Mouse (Mus musculus): ENCODE data around the gene Cars2. TPM values are rescaled to one million over a fixed set of nuclear protein-coding genes. Genes with fewer than 3 reads are reported as not detected.
"Not testable (repeated sequence)": the region's sequence is repeated elsewhere in the genome, so short reads cannot be mapped to it uniquely, and the experiment has no call there.

Cars2 gene
- polyA plus RNA-seq, 1 experiment = 19.0 TPM

DNA sequence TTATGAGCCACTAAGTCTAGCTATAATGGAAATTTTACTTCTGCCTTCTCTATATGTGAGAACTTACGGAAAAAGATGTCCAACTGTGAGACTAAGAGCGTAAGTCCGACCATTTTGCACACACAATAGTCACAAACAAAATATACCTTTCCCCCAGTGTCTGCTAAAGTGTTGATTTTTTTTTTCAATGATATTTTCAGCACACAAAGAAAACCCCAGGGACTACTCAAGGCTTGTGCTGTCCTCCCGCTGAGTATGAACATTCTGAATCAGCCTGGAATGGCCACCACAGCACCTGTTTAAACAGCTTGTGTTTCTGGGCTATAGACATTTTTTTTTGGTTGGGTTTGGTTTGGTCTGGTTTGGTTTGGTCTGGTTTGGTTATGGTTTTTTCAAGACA is 20.2 kb upstream of the Cars2 start:
- Histone ChIP-seq H3ac (ENCODE audit: control insufficient read depth, insufficient read length, low read depth) (no peak overlapping the region), H3K79me2 (ENCODE audit: control insufficient read depth, insufficient read depth) (no peaks in the 10 kb centered on the region), H3K27me3 (ENCODE audit: control insufficient read depth, insufficient read depth, insufficient read length) (no peaks in the 10 kb centered on the region), H3K79me3 (ENCODE audit: low read depth) (no peaks in the 10 kb centered on the region), H3K4me3 (ENCODE audit: insufficient read depth, poor library complexity, severe bottlenecking) (no peak overlapping the region), H3K36me3 (ENCODE audit: control insufficient read depth, insufficient read depth) (no peaks in the 10 kb centered on the region)
- TF ChIP-seq CTCF (IDR thresholded peaks at IDR 0.05; ENCODE audit: control insufficient read depth, insufficient read depth, insufficient read length) = no peak
- no peak for TF ChIP-seq MYOD1 (IDR thresholded peaks at IDR 0.05; ENCODE audit: control insufficient read depth, insufficient read length, low read depth)
- TF ChIP-seq USF1 (IDR thresholded peaks at IDR 0.05; ENCODE audit: low read depth) = no peak
- no peak for TF ChIP-seq CEBPB (IDR thresholded peaks at IDR 0.05; ENCODE audit: low read depth)
- TF ChIP-seq MYOG (IDR thresholded peaks at IDR 0.05; ENCODE audit: control insufficient read depth, extremely low read depth, insufficient read length) = no peak
- no peak for TF ChIP-seq MAX (IDR thresholded peaks at IDR 0.05)
- no peak for TF ChIP-seq FOSL1 (IDR thresholded peaks at IDR 0.05; ENCODE audit: insufficient read depth, low read length, poor library complexity, severe bottlenecking)

DNA sequence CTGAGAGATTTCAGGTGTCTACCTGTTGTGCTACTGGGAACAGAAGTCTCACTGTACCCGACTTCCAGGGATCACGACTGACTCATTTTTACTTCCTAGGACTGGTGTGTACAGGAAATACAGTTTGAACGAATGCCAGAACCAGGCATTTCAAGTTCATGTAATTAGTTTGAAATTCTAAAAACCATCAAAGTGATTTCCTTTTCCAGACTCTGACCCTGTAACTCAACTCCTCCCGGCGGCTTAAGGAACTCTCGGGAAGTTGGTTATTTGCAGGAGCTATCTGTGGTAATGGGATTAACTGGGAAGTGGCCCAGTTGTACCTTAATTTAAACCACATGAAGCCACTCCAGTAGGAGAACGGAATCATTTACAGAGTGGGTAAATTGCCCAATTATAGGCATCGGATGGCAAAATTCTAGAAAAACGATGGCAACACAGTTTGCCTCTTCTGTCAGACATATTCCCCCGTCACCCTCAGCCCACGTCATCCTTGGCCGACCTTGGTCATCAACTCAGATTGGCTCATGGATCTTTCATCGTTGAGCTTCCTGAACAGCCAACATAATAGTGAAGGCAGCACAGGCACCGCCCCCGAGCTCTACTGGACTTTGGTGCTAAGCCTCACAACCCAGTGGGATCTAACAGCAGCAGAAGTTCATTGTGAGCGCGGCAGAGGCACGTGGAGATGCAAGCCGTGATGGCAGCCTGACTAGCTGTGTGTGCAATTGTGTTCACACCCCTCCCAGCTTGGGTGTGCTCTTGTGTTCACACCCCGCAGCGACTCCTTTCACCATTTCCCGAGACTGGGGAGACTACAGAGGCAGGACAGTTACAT is 18.9 kb upstream of the Cars2 start:
- TF ChIP-seq MYOD1 (IDR thresholded peaks at IDR 0.05; ENCODE audit: control insufficient read depth, insufficient read length, low read depth) (no peak), CTCF (IDR thresholded peaks at IDR 0.05; ENCODE audit: control insufficient read depth, insufficient read depth, insufficient read length) (no peak), MYOG (IDR thresholded peaks at IDR 0.05; ENCODE audit: control insufficient read depth, extremely low read depth, insufficient read length) (no peak), CEBPB (IDR thresholded peaks at IDR 0.05; ENCODE audit: low read depth) (no peak), USF1 (IDR thresholded peaks at IDR 0.05; ENCODE audit: low read depth) (no peak), MAX (IDR thresholded peaks at IDR 0.05) (no peak), FOSL1 (IDR thresholded peaks at IDR 0.05; ENCODE audit: insufficient read depth, low read length, poor library complexity, severe bottlenecking) (no peak)
- H3K79me3 ChIP-seq (ENCODE audit: low read depth) = peaks cover under 1% of the 10 kb centered on the region
- no peaks in the 10 kb centered on the region for H3K27me3 ChIP-seq (ENCODE audit: control insufficient read depth, insufficient read depth, insufficient read length)
- H3K79me2 ChIP-seq (ENCODE audit: control insufficient read depth, insufficient read depth) = peaks cover 4% of the 10 kb centered on the region
- no peaks in the 10 kb centered on the region for H3K36me3 ChIP-seq (ENCODE audit: control insufficient read depth, insufficient read depth)
- H3ac ChIP-seq (ENCODE audit: control insufficient read depth, insufficient read length, low read depth) = no peak overlapping the region
- no peak overlapping the region for H3K4me3 ChIP-seq (ENCODE audit: insufficient read depth, poor library complexity, severe bottlenecking)

DNA sequence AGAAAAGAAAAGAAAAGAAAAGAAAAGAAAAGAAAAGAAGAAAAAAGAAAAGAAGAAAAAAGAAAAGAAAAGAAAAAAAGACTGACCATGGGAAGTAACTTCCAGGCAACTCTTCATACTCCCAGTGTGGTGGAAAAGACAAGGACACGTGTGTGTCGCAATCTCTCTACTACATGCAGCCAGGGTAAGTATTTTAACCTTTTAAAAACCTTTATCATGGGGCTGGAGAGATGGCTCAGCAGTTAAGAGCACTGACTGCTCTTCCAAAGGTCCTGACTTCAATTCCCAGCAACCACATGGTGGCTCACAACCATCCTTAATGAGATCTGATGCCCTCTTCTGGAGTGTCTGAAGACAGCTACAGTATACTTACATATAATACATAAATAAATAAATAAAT is 17.6 kb upstream of the Cars2 start:
- H3K27me3 ChIP-seq (ENCODE audit: control insufficient read depth, insufficient read depth, insufficient read length); H3K4me3 ChIP-seq (ENCODE audit: insufficient read depth, poor library complexity, severe bottlenecking); H3K36me3 ChIP-seq (ENCODE audit: control insufficient read depth, insufficient read depth); H3ac ChIP-seq (ENCODE audit: control insufficient read depth, insufficient read length, low read depth); H3K79me3 ChIP-seq (ENCODE audit: low read depth): not testable (repeated sequence)
- H3K79me2 ChIP-seq (ENCODE audit: control insufficient read depth, insufficient read depth) = peaks cover 17% of the 10 kb centered on the region

DNA sequence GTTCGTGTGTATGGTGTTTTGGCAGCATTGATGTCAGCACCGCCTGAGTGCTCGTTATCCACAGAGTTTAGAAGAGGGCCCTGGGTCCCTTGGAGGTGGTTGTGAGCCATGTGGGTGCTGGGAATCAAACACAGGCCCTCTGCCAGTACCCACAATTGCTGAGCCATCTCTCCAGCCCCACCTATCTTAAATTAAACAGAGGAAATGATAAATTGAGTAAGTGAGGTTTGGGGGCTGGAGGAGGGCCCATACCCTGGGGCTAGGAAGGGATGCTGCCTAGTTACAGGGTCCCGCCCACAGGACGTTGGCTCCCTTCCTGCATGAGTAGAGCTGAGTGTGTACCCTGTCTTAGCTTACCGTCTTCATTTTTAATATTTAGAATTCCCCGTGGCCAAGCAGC is 14.1 kb upstream of the Cars2 start:
- Histone ChIP-seq H3K27me3 (ENCODE audit: control insufficient read depth, insufficient read depth, insufficient read length) (no peaks in the 10 kb centered on the region), H3K4me3 (ENCODE audit: insufficient read depth, poor library complexity, severe bottlenecking) (no peak overlapping the region), H3ac (ENCODE audit: control insufficient read depth, insufficient read length, low read depth) (no peak overlapping the region), H3K36me3 (ENCODE audit: control insufficient read depth, insufficient read depth) (peaks cover 25% of the 10 kb centered on the region), H3K79me2 (ENCODE audit: control insufficient read depth, insufficient read depth) (peaks cover 48% of the 10 kb centered on the region), H3K79me3 (ENCODE audit: low read depth) (peaks cover 26% of the 10 kb centered on the region)
- TF ChIP-seq MYOD1 (IDR thresholded peaks at IDR 0.05; ENCODE audit: control insufficient read depth, insufficient read length, low read depth) (no peak), CTCF (IDR thresholded peaks at IDR 0.05; ENCODE audit: control insufficient read depth, insufficient read depth, insufficient read length) (no peak), FOSL1 (IDR thresholded peaks at IDR 0.05; ENCODE audit: insufficient read depth, low read length, poor library complexity, severe bottlenecking) (no peak), MAX (IDR thresholded peaks at IDR 0.05) (no peak), CEBPB (IDR thresholded peaks at IDR 0.05; ENCODE audit: low read depth) (no peak), MYOG (IDR thresholded peaks at IDR 0.05; ENCODE audit: control insufficient read depth, extremely low read depth, insufficient read length) (no peak)

GRCm38 (mm10) chr8:11564236-11564635 is 13.7 kb upstream of the Cars2 start:
- Histone ChIP-seq H3K4me3 (ENCODE audit: insufficient read depth, poor library complexity, severe bottlenecking) (no peak overlapping the region), H3K79me3 (ENCODE audit: low read depth) (peaks cover 31% of the 10 kb centered on the region), H3K79me2 (ENCODE audit: control insufficient read depth, insufficient read depth) (peaks cover 53% of the 10 kb centered on the region), H3K27me3 (ENCODE audit: control insufficient read depth, insufficient read depth, insufficient read length) (no peaks in the 10 kb centered on the region), H3ac (ENCODE audit: control insufficient read depth, insufficient read length, low read depth) (no peak overlapping the region), H3K36me3 (ENCODE audit: control insufficient read depth, insufficient read depth) (peaks cover 25% of the 10 kb centered on the region)
- TF ChIP-seq MYOD1 (IDR thresholded peaks at IDR 0.05; ENCODE audit: control insufficient read depth, insufficient read length, low read depth) (no peak), CEBPB (IDR thresholded peaks at IDR 0.05; ENCODE audit: low read depth) (no peak), FOSL1 (IDR thresholded peaks at IDR 0.05; ENCODE audit: insufficient read depth, low read length, poor library complexity, severe bottlenecking) (no peak), MYOG (IDR thresholded peaks at IDR 0.05; ENCODE audit: control insufficient read depth, extremely low read depth, insufficient read length) (no peak), USF1 (IDR thresholded peaks at IDR 0.05; ENCODE audit: low read depth) (no peak), CTCF (IDR thresholded peaks at IDR 0.05; ENCODE audit: control insufficient read depth, insufficient read depth, insufficient read length) (no peak)

GRCm38 (mm10) chr8:11560220-11560619 is 9.6 kb upstream of the Cars2 start:
- Histone ChIP-seq H3K79me2 (ENCODE audit: control insufficient read depth, insufficient read depth) (peaks cover 76% of the 10 kb centered on the region), H3K36me3 (ENCODE audit: control insufficient read depth, insufficient read depth) (peaks cover 25% of the 10 kb centered on the region), H3ac (ENCODE audit: control insufficient read depth, insufficient read length, low read depth) (no peak overlapping the region), H3K4me3 (ENCODE audit: insufficient read depth, poor library complexity, severe bottlenecking) (no peak overlapping the region), H3K27me3 (ENCODE audit: control insufficient read depth, insufficient read depth, insufficient read length) (no peaks in the 10 kb centered on the region), H3K79me3 (ENCODE audit: low read depth) (peaks cover 43% of the 10 kb centered on the region)
- TF ChIP-seq USF1 (IDR thresholded peaks at IDR 0.05; ENCODE audit: low read depth) = no peak
- no peak for TF ChIP-seq MAX (IDR thresholded peaks at IDR 0.05)
- no peak for TF ChIP-seq CEBPB (IDR thresholded peaks at IDR 0.05; ENCODE audit: low read depth)
- no peak for TF ChIP-seq MYOD1 (IDR thresholded peaks at IDR 0.05; ENCODE audit: control insufficient read depth, insufficient read length, low read depth)
- no peak for TF ChIP-seq CTCF (IDR thresholded peaks at IDR 0.05; ENCODE audit: control insufficient read depth, insufficient read depth, insufficient read length)
- TF ChIP-seq FOSL1 (IDR thresholded peaks at IDR 0.05; ENCODE audit: insufficient read depth, low read length, poor library complexity, severe bottlenecking) = no peak
- TF ChIP-seq MYOG (IDR thresholded peaks at IDR 0.05; ENCODE audit: control insufficient read depth, extremely low read depth, insufficient read length) = no peak
